Mouse (Mus musculus) thymus, adult 2 months (tissue): ENCODE results near the gene Vmn1r5. TPM values are rescaled to one million over a fixed set of nuclear protein-coding genes. Genes with fewer than 3 reads are reported as not detected.
"Not testable (repeated sequence)": the region's sequence is repeated elsewhere in the genome, so short reads cannot be mapped to it uniquely, and the experiment has no call there.

ENCODE experiments used
- DNase-seq: peaks from one replicate; pipeline ENCODE4 v3.0.0; 2021
- H3K27ac ChIP-seq: fragments of 200-500 bp; 2 replicates; pipeline ENCODE4 v1.5.1; 2012; ENCODE audit warnings: low read length, control low read depth; ENCODE audit not compliant: control insufficient read depth, insufficient read depth
- H3K27me3 ChIP-seq: fragments of 200-500 bp; 2 replicates; pipeline ENCODE4 v1.6.1; 2012; ENCODE audit warnings: mild to moderate bottlenecking, low read length, moderate library complexity, mixed read lengths; ENCODE audit not compliant: control insufficient read depth, insufficient read depth
- H3K36me3 ChIP-seq: fragments of 200-500 bp; 2 replicates; pipeline ENCODE4 v1.6.1; 2012; ENCODE audit warnings: mild to moderate bottlenecking, low read length, moderate library complexity; ENCODE audit not compliant: control insufficient read depth, insufficient read depth
- H3K4me1 ChIP-seq: fragments of 200-500 bp; replicated peaks from 2 replicates; pipeline ENCODE4 v1.6.1; 2012; ENCODE audit warnings: low read length; ENCODE audit not compliant: control insufficient read depth, insufficient read depth
- H3K4me3 ChIP-seq: fragments of 200-500 bp; 2 replicates; pipeline ENCODE4 v1.5.1; 2012; ENCODE audit warnings: mild to moderate bottlenecking, low read length, control low read depth, moderate library complexity; ENCODE audit not compliant: control insufficient read depth, insufficient read depth
- CTCF ChIP-seq: fragments of 200-500 bp; IDR thresholded peaks from 2 replicates; pipeline ENCODE4 v1.5.1; 2012; ENCODE audit warnings: mild to moderate bottlenecking, control low read depth, low read length, moderate library complexity, borderline replicate concordance; ENCODE audit not compliant: control insufficient read depth, poor library complexity, insufficient read depth; ENCODE audit errors: extremely low read depth
- POLR2A ChIP-seq: fragments of 200-500 bp; IDR thresholded peaks from 2 replicates; pipeline ENCODE4 v1.6.1; 2012; ENCODE audit warnings: mild to moderate bottlenecking, low read length, control low read depth, moderate library complexity; ENCODE audit not compliant: control insufficient read depth, poor library complexity, insufficient read depth; ENCODE audit errors: extremely low read depth
- WGBS: fragments of 180-500 bp; shearing (Covaris S2); methylation state at CpG from one replicate; pipeline ENCODE4 v1.1.7; 2018; 5-methylcytosine and 5-hydroxymethylcytosine counted together
- polyA plus RNA-seq: library from polyadenylated mRNA; depleted of rRNA; stranded (reverse); fragments of >200 nt; gene quantifications from 2 replicates; pipeline ENCODE4 v1.2.3, GENCODE M21; 2012; rRNA removed

Vmn1r5 gene
- polyA plus RNA-seq, 1 experiment = not detected

DNA sequence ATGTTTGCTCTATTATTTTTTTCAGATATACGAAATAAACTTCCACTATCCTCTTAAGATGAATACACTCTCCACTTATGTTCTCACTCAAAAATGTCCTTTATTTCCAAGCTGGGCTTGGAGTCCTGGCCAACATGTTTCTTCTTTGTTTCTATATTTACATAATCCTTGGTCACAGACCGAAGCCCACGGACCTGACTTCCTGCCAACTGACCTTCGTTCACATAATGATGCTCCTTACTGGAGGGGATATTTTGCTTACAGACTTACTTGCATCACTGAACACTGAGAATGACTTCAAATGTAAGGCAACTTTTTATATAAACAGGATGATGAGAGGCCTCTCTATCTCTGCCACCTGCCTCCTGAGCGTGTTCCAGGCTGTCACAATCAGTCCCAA, 13.6 kb upstream of the Vmn1r5 start:
- Histone ChIP-seq H3K27ac (no peak overlapping the region), H3K36me3 (no peaks in the 10 kb centered on the region), H3K27me3 (no peaks in the 10 kb centered on the region), H3K4me3 (no peak overlapping the region), H3K4me1 (no peaks in the 10 kb centered on the region)
- 84% methylated on average over 5 of the region's 5 CpGs for WGBS
- DNase-seq = no peak
- TF ChIP-seq POLR2A = no peak
- TF ChIP-seq CTCF = no peak

DNA sequence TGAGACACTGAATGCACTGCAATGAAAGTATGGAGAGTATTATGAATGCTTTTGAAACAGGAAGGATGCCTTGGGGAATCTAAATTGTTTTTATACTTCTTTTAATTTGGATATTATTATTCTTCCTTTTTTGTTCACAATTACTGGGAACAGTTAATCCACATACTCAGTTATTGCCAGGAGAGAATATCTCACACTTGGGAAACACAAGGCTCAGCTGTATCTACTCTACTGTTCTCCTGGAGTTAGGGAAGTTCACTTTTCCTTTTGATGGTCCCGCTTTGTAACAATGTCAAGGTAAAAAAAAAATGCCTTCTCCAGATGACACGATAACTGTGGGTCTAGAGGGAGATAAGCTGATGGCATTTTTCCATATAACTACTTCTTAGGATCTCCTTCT, 26.9 kb downstream of the Vmn1r5 start, which contains the start of gene Vmn1r6:
TSS of gene Vmn1r6 (plus strand) at position 301 of the 400 bp plus-strand sequence.
- TF ChIP-seq POLR2A = no peak
- TF ChIP-seq CTCF = no peak
- WGBS = 85% methylated on average over 2 of the region's 2 CpGs

DNA sequence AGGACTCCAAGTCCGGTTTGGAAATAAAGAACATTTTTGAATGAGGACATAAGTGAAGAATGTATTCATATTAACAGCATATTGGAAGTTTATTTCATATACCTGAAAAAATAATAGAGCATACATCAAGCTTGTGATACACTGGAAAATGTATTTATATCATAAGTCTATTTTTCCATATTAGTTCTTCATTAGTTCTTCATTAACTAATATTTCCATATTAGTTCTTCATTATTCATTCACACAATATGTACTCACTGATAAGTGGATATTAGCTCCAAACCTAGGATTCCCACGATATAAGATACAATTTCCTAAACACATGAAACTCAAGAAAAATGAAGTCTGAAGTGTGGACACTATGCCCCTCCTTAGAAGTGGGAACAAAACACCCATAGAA, 55.2 kb downstream of the Vmn1r5 start, which contains the start of gene Vmn1r7:
TSS of gene Vmn1r7 (minus strand) at position 101 of the 400 bp plus-strand sequence.
- not testable (repeated sequence) for H3K27ac ChIP-seq, H3K4me3 ChIP-seq, H3K27me3 ChIP-seq, DNase-seq, H3K36me3 ChIP-seq, H3K4me1 ChIP-seq
- WGBS = 88% methylated on average over 2 of the region's 2 CpGs

More for the DNA sequence above, 26.9 kb downstream of the Vmn1r5 start, which contains the start of gene Vmn1r6:
- Histone ChIP-seq H3K27ac (no peak within 1 kb of the TSS), H3K27me3 (no peaks in the 10 kb centered on the region), H3K36me3 (no peaks in the 10 kb centered on the region), H3K4me3 (no peak within 1 kb of the TSS), H3K4me1 (no peaks in the 10 kb centered on the region)
- no peak for DNase-seq

DNA sequence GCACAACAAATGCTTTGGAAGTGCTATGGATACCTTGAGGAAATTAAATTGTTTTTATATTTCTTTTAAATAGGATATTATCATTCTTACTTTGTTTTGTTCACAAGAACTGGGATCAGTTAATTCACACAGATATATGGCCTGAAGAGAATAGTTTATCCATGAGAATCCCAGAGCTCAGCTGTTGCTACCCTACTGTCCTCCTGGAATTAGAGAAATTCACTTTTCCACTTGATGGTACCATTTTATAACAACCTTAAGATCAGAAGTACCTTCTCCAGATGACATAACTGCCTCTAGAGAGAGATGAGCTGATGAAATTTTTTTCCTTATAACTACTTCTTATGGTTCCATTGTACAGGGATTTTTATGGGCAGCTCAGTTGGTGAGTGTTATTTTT, 61.9 kb downstream of the Vmn1r5 start, which contains the start of gene Vmn1r8:
TSS of gene Vmn1r8 (plus strand) at position 301 of the 400 bp plus-strand sequence.
- H3K4me3 ChIP-seq = no peak within 1 kb of the TSS
- no peaks in the 10 kb centered on the region for H3K4me1 ChIP-seq
- no peak within 1 kb of the TSS for H3K27ac ChIP-seq
- H3K27me3 ChIP-seq = no peaks in the 10 kb centered on the region
- H3K36me3 ChIP-seq = no peaks in the 10 kb centered on the region
- DNase-seq = no peak
- TF ChIP-seq POLR2A (no peak), CTCF (no peak)

DNA sequence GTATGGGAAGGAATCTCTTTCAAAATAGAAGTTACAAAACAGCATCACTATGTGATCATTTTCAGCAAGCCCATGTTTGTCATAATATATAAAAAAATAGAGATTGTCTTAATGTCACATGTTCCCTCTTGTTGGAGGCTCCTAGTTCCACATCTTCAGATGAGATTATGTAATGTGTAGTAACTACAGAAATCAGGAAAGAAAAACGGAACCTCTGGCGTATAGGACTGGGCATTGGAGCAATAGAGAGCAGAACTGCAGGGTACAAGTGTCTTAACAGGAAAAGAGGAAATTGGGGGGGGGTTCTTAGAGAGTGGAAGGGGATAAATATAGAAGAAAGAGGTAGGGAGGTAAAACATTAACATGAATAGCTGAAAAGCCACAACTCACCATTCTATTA, 64.6 kb downstream of the Vmn1r5 start:
- H3K4me3 ChIP-seq = no peak overlapping the region
- no peak overlapping the region for H3K27ac ChIP-seq
- 47% methylated on average over 2 of the region's 2 CpGs for WGBS
- no peak for DNase-seq
- H3K27me3 ChIP-seq = no peaks in the 10 kb centered on the region
- H3K36me3 ChIP-seq = no peaks in the 10 kb centered on the region
- H3K4me1 ChIP-seq = no peaks in the 10 kb centered on the region
- TF ChIP-seq CTCF = no peak
- TF ChIP-seq POLR2A = no peak

Other genes starting within 250 kb of the Vmn1r5 start
- gene Kbtbd2, start 172.5 kb upstream of the Vmn1r5 start, polyA plus RNA-seq = 16.3 and 17.4 TPM in 2 replicates
- 7.4 and 11.1 TPM in 2 replicates for gene Fkbp9, start 138.2 kb upstream of the Vmn1r5 start, polyA plus RNA-seq
- 9.5 and 9.6 TPM in 2 replicates for gene Nt5c3, start 46.3 kb upstream of the Vmn1r5 start, polyA plus RNA-seq
- 0.05 and 0.18 TPM in 2 replicates for gene Vmn1r4, start 46.3 kb upstream of the Vmn1r5 start, polyA plus RNA-seq
- gene Vmn1r6, start 27.0 kb downstream of the Vmn1r5 start, polyA plus RNA-seq = not detected in 2 replicates
- gene Vmn1r7, start 55.1 kb downstream of the Vmn1r5 start, polyA plus RNA-seq = not detected in 2 replicates
- gene Vmn1r8, start 62.0 kb downstream of the Vmn1r5 start, polyA plus RNA-seq = not detected in 2 replicates
- gene Vmn1r9, start 96.5 kb downstream of the Vmn1r5 start, polyA plus RNA-seq = not detected in 2 replicates
- not detected in 2 replicates for gene Vmn1r10, start 139.2 kb downstream of the Vmn1r5 start, polyA plus RNA-seq
- not detected in 2 replicates for gene Vmn1r11, start 163.2 kb downstream of the Vmn1r5 start, polyA plus RNA-seq
- not detected in 2 replicates for gene Vmn1r12, start 186.6 kb downstream of the Vmn1r5 start, polyA plus RNA-seq
- not detected in 2 replicates for gene Vmn1r13, start 233.0 kb downstream of the Vmn1r5 start, polyA plus RNA-seq